Mouse (Mus musculus) cerebellum, postnatal 4 days (tissue): ENCODE measurements around the gene Pcca.

Experiments
- DNase-seq, 2 experiments: peaks; one replicate each; pipeline ENCODE4 v3.0.0; 2022; ENCODE audit warnings: low spot score in 2 of 2, mixed read lengths in 1 of 2

Gene Pcca

DNA sequence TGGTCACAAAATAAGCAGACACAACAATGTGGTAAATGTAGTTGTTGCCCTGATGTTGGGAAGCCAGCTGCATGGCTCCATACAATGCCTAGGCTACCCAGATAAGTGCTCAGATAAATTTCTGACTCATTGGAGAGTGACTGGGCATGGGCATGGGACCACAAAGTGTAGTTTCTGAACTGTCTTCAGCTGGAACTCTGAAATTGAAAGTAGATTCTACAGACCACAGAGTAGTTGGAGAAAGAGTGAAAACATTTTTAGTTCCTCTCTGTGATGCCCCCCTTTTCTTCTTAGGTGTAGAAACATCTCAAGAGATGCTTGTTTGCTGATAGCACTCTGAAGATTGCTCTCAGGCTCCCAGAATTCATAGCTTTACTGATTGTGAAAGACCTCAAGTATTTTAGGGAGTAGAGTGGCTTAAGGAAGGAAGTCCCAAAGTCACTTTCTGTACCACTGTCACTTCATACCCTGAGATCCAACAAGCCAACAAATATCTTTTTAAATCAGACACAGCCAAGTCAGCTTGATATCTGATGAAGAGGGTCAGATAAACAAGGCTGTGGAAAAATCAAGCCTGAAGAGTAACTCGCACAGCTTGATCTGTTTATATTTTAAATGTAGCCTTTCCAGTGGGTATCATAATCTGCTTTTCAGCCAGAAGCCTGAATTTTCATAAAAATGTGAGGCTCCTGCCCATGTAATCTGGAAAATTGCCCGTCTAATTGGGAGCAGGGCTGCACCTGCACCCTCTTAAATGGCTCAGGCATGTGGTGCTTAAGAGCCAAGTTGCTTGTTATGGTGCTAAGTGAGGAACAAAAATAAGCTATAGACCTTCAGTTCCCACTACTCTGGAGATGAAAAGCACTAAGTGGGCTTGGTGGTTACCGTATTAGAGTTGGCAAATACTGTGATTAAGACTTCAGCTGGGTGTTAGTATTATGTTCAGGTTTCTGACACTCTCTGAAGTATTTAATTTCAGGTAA is 214.0 kb downstream of the Pcca start:
- DNase-seq, result no peak

DNA sequence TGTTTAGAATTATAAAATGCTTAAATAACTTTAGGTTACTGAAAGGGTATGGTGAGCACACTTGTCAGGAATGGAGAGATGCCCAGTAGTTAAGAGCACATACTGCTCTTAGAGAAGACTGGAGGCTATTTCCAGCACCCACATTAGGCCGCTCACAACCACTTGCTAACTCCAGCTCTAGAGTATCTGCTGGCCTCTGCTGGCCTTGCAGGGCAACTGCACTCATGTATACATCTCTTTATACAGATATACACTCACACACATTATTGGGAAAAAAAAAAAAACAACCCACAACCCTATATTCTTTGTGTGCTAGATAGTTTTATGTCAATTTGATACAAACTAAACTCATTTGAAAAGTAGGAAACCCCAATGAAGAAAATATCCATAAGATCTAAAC is 217.4 kb downstream of the Pcca start:
- no peak for DNase-seq

DNA sequence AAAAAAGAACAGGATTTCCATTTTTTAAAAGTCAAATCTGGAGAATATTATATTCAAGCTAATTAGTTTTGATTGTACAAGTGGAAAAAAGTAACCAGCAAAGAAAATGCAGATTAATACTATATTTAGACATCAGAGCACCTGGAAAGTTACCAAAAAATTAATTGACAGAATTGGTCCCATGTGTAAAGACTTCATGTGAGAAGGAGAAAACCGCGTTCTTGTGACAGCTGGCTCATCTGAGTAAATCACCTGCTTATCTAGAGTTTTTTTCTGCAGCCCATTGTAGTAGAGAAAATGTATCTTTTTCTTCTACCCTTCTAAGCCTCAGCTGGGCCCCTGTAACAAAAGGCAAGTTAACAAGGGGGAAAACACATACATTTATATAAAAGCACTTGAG is 219.2 kb downstream of the Pcca start:
- DNase-seq, result no peak

DNA sequence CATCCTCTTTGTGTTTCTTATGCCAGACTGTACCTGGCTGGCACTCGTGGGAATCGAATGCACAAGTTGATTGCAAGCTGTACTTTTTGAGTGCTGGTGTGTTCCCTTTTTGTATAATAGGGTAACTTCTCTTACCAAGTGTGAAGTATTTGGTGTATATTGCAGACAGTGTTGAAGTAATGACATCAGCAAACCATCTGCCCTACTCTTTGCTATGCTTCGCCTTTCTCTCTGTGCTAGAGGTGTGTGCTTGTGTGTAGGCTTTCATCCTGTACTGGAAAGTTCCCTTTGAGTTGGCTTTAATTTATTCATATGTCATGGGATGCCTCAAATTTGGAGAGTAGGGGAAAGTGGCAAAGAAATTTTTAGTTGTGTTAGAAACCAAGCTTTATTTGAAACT is 220.2 kb downstream of the Pcca start:
- DNase-seq, result no peak

DNA sequence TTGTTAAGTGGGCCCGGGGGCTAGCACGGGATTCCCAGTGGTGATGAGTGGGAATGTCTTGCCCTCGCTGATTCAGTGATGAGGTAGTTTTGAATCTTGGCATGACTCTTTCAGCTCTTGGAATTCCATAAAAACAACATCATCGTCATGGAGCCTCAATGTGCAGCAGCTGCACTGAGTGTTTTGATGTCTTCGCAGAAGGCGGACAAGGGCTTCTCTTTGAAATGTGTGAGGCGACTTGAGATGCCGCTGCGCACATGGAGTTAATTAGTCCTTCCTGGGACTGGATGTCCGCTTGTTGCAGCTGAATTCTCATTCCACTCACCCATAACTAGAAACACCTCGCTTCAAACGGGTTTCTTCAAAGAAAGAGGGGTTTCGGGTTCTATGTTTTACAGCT is 221.4 kb downstream of the Pcca start:
- no peak for DNase-seq

DNA sequence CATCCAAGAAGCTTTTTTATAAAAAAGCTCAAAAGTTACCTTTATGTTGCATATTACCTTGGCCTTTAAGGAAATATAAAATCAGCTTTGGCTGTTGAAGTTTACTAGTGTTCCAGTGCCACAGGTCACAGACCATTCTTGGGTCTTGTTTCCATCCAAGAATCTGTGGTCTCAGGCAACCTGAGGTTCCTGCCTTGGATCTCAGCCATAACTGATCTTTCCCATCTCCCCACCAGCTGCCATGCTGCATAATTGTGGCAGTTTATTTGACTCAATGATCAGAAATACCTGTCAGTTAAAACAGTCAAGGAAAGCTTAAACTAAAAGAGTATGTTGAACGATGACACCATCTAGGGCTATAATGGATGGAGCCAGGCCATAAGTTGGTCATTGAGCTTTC is 222.5 kb downstream of the Pcca start:
- no peak for DNase-seq

DNA sequence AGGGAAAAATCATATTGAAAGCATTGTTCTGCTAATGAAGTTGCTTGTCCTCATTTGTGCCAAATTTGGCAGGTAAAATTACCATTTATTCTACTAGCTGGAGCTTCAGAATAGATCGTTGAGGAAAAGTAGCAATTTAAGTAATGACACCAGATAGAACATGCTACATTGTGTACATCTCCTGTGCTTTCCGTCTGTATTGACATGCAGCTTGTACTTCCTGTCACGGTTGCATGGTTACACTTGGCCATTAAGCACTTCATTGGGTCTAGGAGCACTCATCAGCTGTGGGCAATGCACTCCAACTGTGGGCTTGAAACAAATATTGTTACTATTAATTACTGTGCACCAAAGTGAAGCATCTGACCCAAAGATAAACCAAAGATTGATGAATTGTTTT is 225.8 kb downstream of the Pcca start:
- no peak for DNase-seq

DNA sequence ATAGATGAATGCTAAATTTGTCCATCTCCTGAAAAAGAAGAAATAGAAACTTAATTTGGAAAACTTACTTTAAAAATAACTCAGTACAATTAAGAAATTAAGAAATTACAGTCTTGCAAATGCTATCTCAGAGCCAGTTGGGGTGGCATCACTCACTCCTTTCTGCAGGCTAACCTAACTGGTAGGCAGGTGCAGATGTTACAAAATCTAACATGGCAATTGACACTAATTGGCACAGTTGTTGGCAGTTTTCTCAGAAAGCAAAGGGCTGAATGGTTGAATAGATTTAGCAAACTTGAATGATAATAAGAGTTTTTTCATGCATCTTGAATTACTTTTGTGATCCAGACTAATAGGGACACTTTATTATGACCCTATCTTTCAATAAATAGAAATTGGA is 226.7 kb downstream of the Pcca start:
- no peak for DNase-seq

DNA sequence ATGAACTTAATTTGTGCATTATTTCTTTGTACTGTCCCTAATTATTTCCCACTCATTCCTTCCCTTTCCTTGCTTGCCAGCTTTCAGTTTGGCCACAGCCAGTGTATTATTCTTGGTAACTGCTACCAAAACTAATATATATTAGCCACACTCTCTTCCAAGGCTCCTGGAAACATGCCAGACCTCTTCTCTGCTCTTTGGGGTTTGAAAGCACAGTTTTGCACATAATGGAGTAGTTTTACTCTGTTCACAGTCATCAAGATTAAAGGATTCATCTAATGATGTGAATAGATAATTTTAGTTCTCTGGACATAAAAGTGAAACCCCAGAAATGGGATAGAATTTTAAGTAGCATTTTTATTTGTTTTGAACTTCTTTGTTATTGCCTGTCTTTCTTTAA is 228.5 kb downstream of the Pcca start:
- no peak for DNase-seq

DNA sequence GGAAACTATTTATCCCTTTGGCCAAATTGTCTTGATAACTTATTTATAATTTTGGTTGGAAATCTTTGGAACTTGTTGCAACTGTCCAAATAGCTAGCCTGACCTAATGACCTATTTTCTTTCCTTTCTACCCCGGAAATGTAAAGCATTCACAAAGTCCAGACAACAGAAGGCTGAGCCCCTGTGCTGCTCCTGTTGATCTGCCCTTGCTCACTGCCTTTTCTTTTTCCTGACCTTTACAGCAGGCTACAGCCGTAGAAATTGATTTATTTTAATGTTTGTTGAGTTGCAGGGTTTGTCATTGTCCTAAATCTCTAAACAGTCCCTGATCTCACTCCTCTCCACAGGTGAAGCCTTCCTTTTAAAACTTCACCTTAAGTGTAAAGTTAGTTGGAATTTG is 231.8 kb downstream of the Pcca start:
- no peak for DNase-seq

DNA sequence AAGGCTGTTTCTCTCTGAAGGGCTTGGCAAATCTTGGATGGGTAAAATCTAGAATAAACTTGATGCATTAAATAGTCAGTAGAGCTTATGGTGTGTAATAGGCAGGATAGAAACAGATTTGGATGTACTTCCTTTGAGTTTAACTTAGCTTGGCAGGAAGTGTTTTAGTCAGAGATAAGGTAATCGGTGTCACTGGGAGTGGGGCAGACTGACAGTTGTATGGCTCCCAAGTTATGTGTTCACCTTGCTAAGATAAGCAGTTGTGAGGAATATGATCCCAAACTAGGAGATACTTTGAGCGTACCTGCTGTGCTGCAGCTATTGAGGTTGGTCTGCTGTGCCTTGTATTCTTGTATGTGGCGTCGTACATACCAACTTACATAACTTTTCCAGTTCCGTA is 232.3 kb downstream of the Pcca start:
- DNase-seq, result no peak

DNA sequence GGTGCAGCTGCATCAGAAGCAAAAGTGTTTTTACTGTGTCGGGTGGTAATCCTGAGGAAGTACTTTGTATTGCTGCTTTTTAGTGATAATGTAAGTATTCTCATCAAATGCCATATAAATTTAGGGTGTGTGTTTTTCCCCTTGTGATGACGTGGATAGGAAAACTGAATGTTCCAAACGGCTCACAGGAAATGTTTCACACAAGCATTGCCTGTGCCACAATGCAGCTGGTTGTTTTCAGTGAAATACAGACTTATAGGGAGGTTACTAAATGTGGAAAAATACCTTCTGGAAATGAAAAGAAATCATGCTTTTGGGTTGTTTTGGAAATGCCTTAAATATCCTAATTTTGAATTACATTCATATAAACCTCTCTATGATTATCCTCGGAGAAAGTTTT is 250.6 kb downstream of the Pcca start:
- DNase-seq, result no peak

DNA sequence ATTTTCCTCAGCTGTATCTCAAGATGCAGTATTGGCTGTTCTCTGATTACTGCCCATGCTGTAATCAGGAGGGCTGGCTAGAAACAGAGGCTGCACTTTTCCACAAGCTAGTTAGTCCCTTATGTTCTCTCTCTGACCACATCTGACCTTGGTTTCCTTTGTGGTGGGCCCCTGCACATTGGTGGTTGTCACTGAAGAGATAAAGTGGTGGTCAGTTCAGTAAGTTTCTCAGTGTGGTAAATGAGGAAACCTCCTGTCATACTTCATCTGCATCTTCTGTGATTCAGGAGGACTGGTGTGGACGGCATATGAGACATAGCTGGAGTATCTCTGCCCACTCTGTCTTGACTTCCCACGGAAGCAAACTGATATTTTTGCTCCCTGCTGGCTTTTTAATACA is 254.1 kb downstream of the Pcca start:
- no peak for DNase-seq

DNA sequence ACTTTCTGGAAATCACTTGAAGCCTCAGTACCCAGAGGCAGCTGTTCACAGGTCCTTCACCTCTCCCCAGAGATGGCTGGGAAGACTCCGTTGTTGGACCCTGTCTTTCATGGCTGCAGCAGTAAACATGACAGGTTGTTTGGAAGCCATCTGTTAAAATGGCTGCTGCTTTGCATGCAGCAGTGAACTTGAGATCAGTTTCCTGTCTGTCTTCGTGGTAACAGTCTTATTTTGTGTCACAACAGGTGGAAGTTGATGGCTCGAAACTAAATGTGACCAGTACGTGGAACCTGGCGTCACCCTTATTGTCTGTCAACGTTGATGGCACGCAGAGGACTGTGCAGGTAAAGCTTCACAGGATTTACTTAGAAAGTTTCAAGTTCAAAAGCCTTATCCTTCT is 256.0 kb downstream of the Pcca start:
- no peak for DNase-seq

DNA sequence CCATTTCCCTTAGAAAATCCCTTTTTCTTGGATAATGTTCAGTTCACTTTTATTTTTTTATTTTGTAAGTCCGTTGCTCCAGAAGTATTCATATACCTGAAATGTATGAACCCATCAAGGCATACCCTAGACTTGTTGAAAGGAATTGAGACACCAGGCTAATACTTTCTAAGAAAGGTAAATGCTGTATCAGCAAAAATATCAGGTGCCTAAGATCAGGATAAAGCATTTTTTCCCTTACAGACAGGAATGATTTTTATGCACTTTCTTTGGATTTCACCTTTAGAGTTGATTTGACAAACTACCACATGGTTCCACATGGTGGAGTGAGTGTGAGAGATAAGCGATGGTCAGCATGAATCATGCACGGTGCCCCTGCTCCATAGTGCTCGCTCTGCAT is 259.2 kb downstream of the Pcca start:
- no peak for DNase-seq

DNA sequence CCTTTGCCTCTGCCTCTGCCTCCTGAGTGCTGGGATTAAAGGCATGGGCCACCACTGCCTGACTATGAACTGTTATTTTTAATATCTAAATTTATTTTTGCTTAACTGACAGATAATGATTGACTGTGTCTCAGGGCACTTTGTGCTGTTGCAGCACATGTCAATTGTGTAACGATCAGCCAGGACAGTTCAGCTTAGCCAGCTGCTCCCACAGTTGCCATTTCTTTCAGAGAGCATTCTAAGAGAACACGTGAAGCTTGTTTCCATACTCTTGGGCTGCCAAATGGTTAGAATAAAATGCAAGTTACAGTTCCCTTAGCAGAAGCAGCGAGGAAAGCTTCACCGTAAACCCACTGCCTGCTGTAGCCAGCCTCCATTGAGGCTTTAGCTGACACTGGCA is 266.2 kb downstream of the Pcca start:
- no peak for DNase-seq

DNA sequence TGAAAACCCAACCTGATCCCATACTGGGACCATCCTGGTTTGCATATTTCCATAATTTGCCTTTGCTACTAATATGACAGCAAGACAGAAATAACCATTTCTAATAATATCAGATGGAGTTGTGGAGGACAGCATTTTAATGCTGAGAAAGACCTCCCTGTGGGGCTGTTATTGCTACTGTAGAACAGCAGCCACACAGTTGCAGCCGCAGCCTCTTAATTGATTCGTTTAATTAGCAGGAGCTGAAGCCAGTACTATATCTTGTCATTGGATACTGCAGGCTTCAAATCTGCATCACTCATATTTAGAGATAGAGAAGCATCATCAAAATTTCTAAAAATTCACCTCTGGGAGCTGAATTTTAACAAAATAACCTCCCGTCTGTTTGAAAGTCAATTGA is 286.9 kb downstream of the Pcca start:
- DNase-seq, result no peak

DNA sequence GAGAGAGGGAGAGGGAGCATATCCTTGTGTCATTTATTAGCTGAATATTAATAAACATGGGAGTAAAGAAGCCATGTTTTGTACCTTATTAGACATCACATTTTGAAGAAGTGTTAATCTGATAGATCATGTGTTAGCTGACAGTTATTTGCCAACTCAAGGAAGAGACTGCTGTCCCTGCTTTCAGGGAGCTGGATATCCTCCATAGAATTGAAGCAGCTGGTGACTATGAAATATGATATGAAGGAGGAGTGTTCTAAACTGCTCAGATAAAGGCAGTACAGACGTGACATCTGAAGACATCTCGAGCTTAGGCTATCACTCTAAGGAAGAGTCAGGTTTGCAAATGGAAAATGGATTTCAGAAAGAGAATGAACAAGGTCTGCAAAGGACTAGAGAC is 289.7 kb downstream of the Pcca start:
- DNase-seq, result no peak

DNA sequence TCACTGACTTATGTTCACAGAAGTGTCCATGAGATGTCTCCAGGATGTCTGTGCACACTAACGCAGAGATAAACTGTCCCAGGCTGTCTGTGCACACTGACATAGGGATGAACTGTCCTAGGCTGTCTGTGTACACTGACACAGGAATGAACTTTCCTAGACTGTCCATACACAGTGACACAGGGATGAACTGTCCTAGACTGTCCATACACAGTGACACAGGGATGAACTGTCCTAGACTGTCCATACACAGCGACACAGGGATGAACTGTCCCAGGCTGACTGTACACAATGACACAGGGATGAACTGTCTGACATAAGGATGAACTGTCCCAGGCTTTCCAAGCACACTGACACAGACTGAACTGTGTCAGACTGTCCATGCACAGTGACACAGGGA is 291.3 kb downstream of the Pcca start:
- no peak for DNase-seq

DNA sequence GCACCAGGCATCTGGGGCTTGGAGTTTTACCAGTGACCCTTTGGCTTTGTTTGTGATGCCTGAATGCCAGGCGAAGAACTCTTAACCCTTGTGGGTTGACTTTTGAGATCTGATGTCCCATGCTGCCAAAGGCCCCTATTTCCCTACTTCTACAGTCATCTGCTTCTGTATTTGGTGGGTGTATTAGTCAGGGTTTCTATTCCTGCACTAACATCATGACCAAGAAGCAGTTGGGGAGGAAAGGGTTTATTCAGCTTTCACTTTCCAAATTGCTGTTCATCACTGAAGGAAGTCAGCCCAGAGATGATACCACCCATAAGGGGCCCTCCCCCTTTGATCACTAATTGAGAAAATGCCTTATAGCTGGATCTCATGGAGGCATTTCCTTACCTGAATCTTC is 296.3 kb downstream of the Pcca start:
- no peak for DNase-seq

DNA sequence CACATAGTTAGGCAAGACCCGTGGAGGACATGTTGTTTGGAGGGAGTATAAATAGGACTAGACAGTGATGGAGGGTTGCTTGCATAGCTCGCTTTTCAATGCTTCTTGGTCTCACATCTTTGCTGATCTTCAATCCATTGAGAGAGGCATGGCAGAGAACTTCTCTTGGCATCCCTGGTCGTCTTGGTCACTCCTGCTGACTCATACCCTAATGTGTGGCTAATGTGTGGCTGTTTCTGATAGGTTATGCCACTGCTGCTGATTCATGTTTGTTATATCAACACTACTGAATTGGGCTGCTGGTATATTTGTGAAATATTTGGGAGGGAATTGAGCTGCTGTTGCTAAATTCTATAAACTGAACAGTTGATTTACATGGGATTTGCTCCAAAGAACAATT is 299.5 kb downstream of the Pcca start:
- no peak for DNase-seq

DNA sequence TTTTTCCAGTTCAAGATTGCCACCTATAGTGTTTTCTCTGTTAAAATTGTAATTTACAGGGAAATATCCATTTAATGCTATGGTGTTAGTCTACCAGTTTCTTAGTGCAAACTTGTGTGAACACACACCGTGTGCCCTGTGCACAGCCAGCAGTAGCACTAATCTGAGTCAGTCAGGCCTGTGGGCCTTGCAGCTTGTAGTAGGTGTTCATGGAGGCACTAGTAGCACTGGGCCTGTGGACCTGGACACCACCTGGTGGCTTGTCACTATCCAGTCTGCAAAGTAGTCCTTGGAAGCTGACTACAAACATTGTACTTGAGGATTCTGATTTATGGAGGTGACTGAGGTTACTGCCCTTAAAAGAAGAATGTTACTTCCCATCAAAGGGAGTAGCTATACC is 300.6 kb downstream of the Pcca start:
- DNase-seq, result no peak

DNA sequence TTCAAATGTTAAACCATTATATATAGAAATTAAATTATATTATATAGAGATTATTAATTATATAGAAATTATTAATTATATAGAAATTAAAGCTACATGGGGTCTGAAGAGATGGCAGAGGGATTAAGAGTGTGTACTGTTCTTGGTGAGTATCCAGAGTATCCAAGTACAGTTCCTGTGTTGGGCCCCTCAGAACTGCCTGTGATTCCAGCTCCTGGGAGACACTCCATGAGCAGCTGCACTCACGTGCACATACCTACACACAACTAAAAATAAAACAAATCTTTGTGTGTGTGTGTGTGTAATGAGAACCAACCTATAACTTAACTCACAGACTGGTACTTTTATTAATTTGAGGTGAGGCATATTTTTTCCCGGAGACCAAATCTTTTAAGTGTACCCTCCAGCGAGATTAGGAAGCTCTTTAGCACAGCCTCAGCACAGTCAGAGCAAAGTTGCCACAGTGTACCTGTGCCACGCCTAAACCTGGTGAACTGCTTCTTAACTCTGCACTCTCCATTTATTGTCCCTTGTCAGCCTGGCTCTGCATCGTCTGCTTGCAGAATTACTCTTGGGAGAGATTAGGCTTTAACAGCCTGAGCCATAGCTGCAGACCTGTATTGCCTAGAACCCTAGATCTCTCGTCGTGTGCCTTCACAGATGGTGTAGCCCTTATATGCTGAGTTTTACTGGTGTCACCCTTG is 301.5 kb downstream of the Pcca start:
- DNase-seq, result no peak
